Mouse (Mus musculus) MEL (cell line): ENCODE results near the gene Ambra1. TPM values are rescaled to one million over a fixed set of nuclear protein-coding genes. Genes with fewer than 3 reads are reported as not detected.

Experiments
- DNase-seq: peaks from one replicate; pipeline ENCODE4 v3.0.0; 2011; ENCODE audit warnings: low read depth, low spot score
- H3K27ac ChIP-seq: 2 replicates; pipeline ENCODE4 v1.5.1; 2012; ENCODE audit warnings: low read depth, mild to moderate bottlenecking, control low read depth, low read length, moderate library complexity; ENCODE audit not compliant: control insufficient read depth
- H3K27me3 ChIP-seq, 2 experiments: fragments of 150-350 bp in 1 of 2; sonication (generic) in 1 of 2; 2 replicates each; pipeline ENCODE4 v1.6.1; 2012; ENCODE audit warnings: low read length in 2 of 2, mild to moderate bottlenecking in 2 of 2, improper control_type of control experiment in 1 of 2, moderate library complexity in 1 of 2; ENCODE audit not compliant: insufficient read depth in 2 of 2, control insufficient read depth in 1 of 2
- H3K36me3 ChIP-seq, 2 experiments: 2 replicates each; pipeline ENCODE4 v1.6.1; 2012 to 2014; ENCODE audit warnings: low read length in 2 of 2, improper control_type of control experiment in 1 of 2, inconsistent platforms in 1 of 2, mild to moderate bottlenecking in 1 of 2; ENCODE audit not compliant: insufficient read depth in 2 of 2, control insufficient read depth in 1 of 2
- H3K4me1 ChIP-seq, 2 experiments: fragments of 150-350 bp in 1 of 2; sonication (generic) in 1 of 2; 2 replicates each; pipeline ENCODE4 v1.6.1; 2012; ENCODE audit warnings: low read length in 2 of 2, improper control_type of control experiment in 1 of 2, mild to moderate bottlenecking in 1 of 2; ENCODE audit not compliant: insufficient read depth in 2 of 2, control insufficient read depth in 1 of 2
- H3K4me3 ChIP-seq, 2 experiments: fragments of 150-350 bp in 1 of 2; sonication (generic) in 1 of 2; 2 replicates each; pipeline ENCODE4 v1.5.1; 2012; ENCODE audit warnings: low read depth in 2 of 2, low read length in 2 of 2, mild to moderate bottlenecking in 2 of 2, moderate library complexity in 2 of 2, control low read depth in 1 of 2, improper control_type of control experiment in 1 of 2; ENCODE audit not compliant: control insufficient read depth in 1 of 2, insufficient read depth in 1 of 2
- H3K79me2 ChIP-seq: 2 replicates; pipeline ENCODE4 v1.6.1; 2012; ENCODE audit warnings: mild to moderate bottlenecking, low read length, moderate library complexity; ENCODE audit not compliant: control insufficient read depth, poor library complexity, insufficient read depth
- H3K9ac ChIP-seq: 2 replicates; pipeline ENCODE4 v1.6.1; 2012; ENCODE audit warnings: low read depth, mild to moderate bottlenecking, control low read depth, low read length, moderate library complexity; ENCODE audit not compliant: control insufficient read depth, poor library complexity, severe bottlenecking
- H3K9me3 ChIP-seq: fragments of 150-350 bp; sonication (generic); replicated peaks from 2 replicates; pipeline ENCODE4 v1.6.1; 2012; ENCODE audit warnings: mild to moderate bottlenecking, low read length, improper control_type of control experiment, moderate library complexity; ENCODE audit not compliant: insufficient read depth
- CHD2 ChIP-seq: IDR thresholded peaks from 2 replicates; pipeline ENCODE4 v1.6.1; 2011; ENCODE audit warnings: low read length, improper control_type of control experiment
- CTCF ChIP-seq, 3 experiments: IDR thresholded peaks in 2 of 3; conservative IDR thresholded peaks in 1 of 3; 2 replicates each; pipeline ENCODE4 v1.5.1; 2011 to 2012; ENCODE audit warnings: low read length in 3 of 3, low read depth in 2 of 3, mild to moderate bottlenecking in 2 of 3, improper control_type of control experiment in 1 of 3, inconsistent platforms in 1 of 3, mixed read lengths in 1 of 3, moderate library complexity in 1 of 3; ENCODE audit not compliant: control insufficient read depth in 1 of 3, insufficient read depth in 1 of 3, poor library complexity in 1 of 3, severe bottlenecking in 1 of 3
- ELF1 ChIP-seq: IDR thresholded peaks from 2 replicates; pipeline ENCODE4 v1.6.1; 2014; ENCODE audit warnings: low read depth, mild to moderate bottlenecking, inconsistent platforms, low read length, improper control_type of control experiment, moderate library complexity
- JUND ChIP-seq: IDR thresholded peaks from 2 replicates; pipeline ENCODE4 v1.6.1; 2011; ENCODE audit warnings: low read depth, mild to moderate bottlenecking, improper control_type of control experiment, low read length
- MAX ChIP-seq: IDR thresholded peaks from 2 replicates; pipeline ENCODE4 v1.6.1; 2011; ENCODE audit warnings: low read length, improper control_type of control experiment
- MAZ ChIP-seq: IDR thresholded peaks from 2 replicates; pipeline ENCODE4 v1.6.1; 2012; ENCODE audit warnings: low read depth, mild to moderate bottlenecking, inconsistent platforms, low read length, improper control_type of control experiment
- MYB ChIP-seq: IDR thresholded peaks from 2 replicates; pipeline ENCODE4 v1.6.1; 2011; ENCODE audit warnings: mild to moderate bottlenecking, low read depth, low read length, improper control_type of control experiment
- MYC ChIP-seq: IDR thresholded peaks from 2 replicates; pipeline ENCODE4 v1.6.1; 2011; ENCODE audit warnings: low read depth, mild to moderate bottlenecking, low read length, improper control_type of control experiment, moderate library complexity
- NRF1 ChIP-seq: IDR thresholded peaks from 2 replicates; pipeline ENCODE4 v1.6.1; 2014; ENCODE audit warnings: low read depth, mild to moderate bottlenecking, inconsistent platforms, low read length, improper control_type of control experiment, moderate library complexity; ENCODE audit not compliant: poor library complexity, insufficient read depth, severe bottlenecking
- POLR2AphosphoS2 ChIP-seq: IDR thresholded peaks from 2 replicates; pipeline ENCODE4 v1.6.1; 2011; ENCODE audit warnings: low read length, improper control_type of control experiment
- POLR2AphosphoS5 ChIP-seq: IDR thresholded peaks from 2 replicates; pipeline ENCODE4 v1.6.1; 2012; ENCODE audit warnings: low read depth, borderline replicate concordance, mild to moderate bottlenecking, inconsistent platforms, low read length, moderate library complexity, mixed read lengths
- RAD21 ChIP-seq: IDR thresholded peaks from 2 replicates; pipeline ENCODE4 v1.6.1; 2011; ENCODE audit warnings: mild to moderate bottlenecking, low read depth, low read length, improper control_type of control experiment
- RCOR1 ChIP-seq: IDR thresholded peaks from 2 replicates; pipeline ENCODE4 v1.6.1; 2012; ENCODE audit warnings: low read depth, mild to moderate bottlenecking, inconsistent platforms, low read length, improper control_type of control experiment
- SIN3A ChIP-seq: IDR thresholded peaks from 2 replicates; pipeline ENCODE4 v1.6.1; 2012; ENCODE audit warnings: low read length, improper control_type of control experiment, inconsistent platforms
- SMC3 ChIP-seq: IDR thresholded peaks from 2 replicates; pipeline ENCODE4 v1.6.1; 2011; ENCODE audit warnings: low read depth, low read length, improper control_type of control experiment
- TBP ChIP-seq: IDR thresholded peaks from 2 replicates; pipeline ENCODE4 v1.8.0; 2011; ENCODE audit warnings: low read depth, low read length, improper control_type of control experiment
- ZC3H11A ChIP-seq: IDR thresholded peaks from 2 replicates; pipeline ENCODE4 v1.6.1; 2012; ENCODE audit warnings: low read depth, mild to moderate bottlenecking, inconsistent platforms, low read length, improper control_type of control experiment
- ZKSCAN1 ChIP-seq: IDR thresholded peaks from 2 replicates; pipeline ENCODE4 v1.6.1; 2012; ENCODE audit warnings: low read depth, mild to moderate bottlenecking, inconsistent platforms, low read length, improper control_type of control experiment, moderate library complexity
- ZNF384 ChIP-seq: IDR thresholded peaks from 2 replicates; pipeline ENCODE4 v1.6.1; 2012; ENCODE audit warnings: low read depth, mild to moderate bottlenecking, inconsistent platforms, low read length, improper control_type of control experiment
- polyA plus RNA-seq, 2 experiments: library from polyadenylated mRNA; stranded (reverse) in 1 of 2; unstranded in 1 of 2; fragments of >175 nt in 1 of 2; fragments of >200 nt in 1 of 2; gene quantifications; 2 replicates each; pipeline versions ENCODE4 v1.2.1 to v1.2.4; 2012; ENCODE audit warnings: low replicate concordance in 2 of 2, low read depth in 1 of 2; ENCODE audit not compliant: insufficient read length in 2 of 2, insufficient read depth in 1 of 2, missing spikeins in 1 of 2
- total RNA-seq: library from RNA; depleted of rRNA; stranded (reverse); fragments of 300-350 nt; gene quantifications from 2 replicates; pipeline ENCODE4 v1.2.3, GENCODE M21; 2012

Ambra1 gene
- total and polyA plus RNA-seq, 3 experiments = 14.6 to 24.7 TPM; not detected in 1

- Histone ChIP-seq H3K9me3 (no peaks in the 10 kb centered on the region), H3K27me3 (no peaks in the 10 kb centered on the region), H3K36me3 (peaks cover 0 to 5% of the 10 kb centered on the region in 2 experiments; a peak in 2 of 4 replicates), H3K27ac (no peak overlapping the region), H3K4me3 (no peak overlapping the region), H3K4me1 (peaks cover 3 to 16% of the 10 kb centered on the region in 2 experiments), H3K9ac (no peak overlapping the region), H3K79me2 (peaks cover 22% of the 10 kb centered on the region)
- TF ChIP-seq POLR2AphosphoS2 (no peak), MAX (no peak), ZKSCAN1 (no peak), MAZ (no peak), CHD2 (no peak), NRF1 (no peak), TBP (no peak), POLR2AphosphoS5 (no peak), JUND (no peak), ZC3H11A (no peak), RAD21 (no peak), ZNF384 (no peak)
- DNase-seq = no peak
Measured at GRCm38 (mm10) chr2:91928534-91929350, 198.8 kb downstream of the Ambra1 start.

- Histone ChIP-seq H3K4me3 (no peak overlapping the region), H3K27me3 (no peaks in the 10 kb centered on the region), H3K4me1 (peaks cover under 1 to 13% of the 10 kb centered on the region in 2 experiments), H3K79me2 (peaks cover 15% of the 10 kb centered on the region), H3K27ac (no peak overlapping the region), H3K9ac (no peak overlapping the region), H3K9me3 (no peaks in the 10 kb centered on the region), H3K36me3 (peaks cover 0 to 3% of the 10 kb centered on the region in 2 experiments; a peak in 2 of 4 replicates)
- TF ChIP-seq MAZ (no peak), ZNF384 (peak; percentile 73)
- no peak for DNase-seq
Measured at GRCm38 (mm10) chr2:91929455-91929854, 199.5 kb downstream of the Ambra1 start.

GRCm38 (mm10) chr2:91929936-91930335 is 200.0 kb downstream of the Ambra1 start:
- Histone ChIP-seq H3K27me3 (no peaks in the 10 kb centered on the region), H3K9me3 (no peaks in the 10 kb centered on the region), H3K79me2 (peaks cover 10% of the 10 kb centered on the region; the same call in 1 of the 2 replicates)
- TF ChIP-seq RAD21 (peak; percentile 35), ZC3H11A (peak; percentile 23; the same call in 1 of the 2 replicates), MYC (0 out of 2 replicates have a peak, but pooled peaks have one; percentile 37), ELF1 (no peak), SMC3 (peak; percentile 56), CTCF (IDR thresholded peaks at IDR 0.05 in 2 of 3, conservative IDR thresholded peaks at IDR 0.05 in 1 of 3; ENCODE audit: control insufficient read depth in 1 of 3, insufficient read depth in 1 of 3, low read depth in 2 of 3, low read length in 3 of 3, poor library complexity in 1 of 3, severe bottlenecking in 1 of 3) (peak; percentile 64 to 73 (median 70)), MYB (no peak), RCOR1 (no peak), ZNF384 (0 out of 2 replicates have a peak, but pooled peaks have one; percentile 30), SIN3A (0 out of 2 replicates have a peak, but pooled peaks have one; percentile 29)
- TF ChIP-seq, all 39 proteins: peak for 7
- Histone ChIP-seq H3K9ac (no peak overlapping the region), H3K4me3 (no peak overlapping the region), H3K27ac (no peak overlapping the region), H3K4me1 (peaks cover 0 to 9% of the 10 kb centered on the region in 2 experiments; a peak in 2 of 4 replicates), H3K36me3 (no peaks in the 10 kb centered on the region)
- DNase-seq = peak; percentile 67
